Mouse (Mus musculus) MEL (cell line): ENCODE results near the gene Farp1. TPM values are rescaled to one million over a fixed set of nuclear protein-coding genes. Genes with fewer than 3 reads are reported as not detected.

ENCODE experiments used
- DNase-seq: peaks from one replicate; pipeline ENCODE4 v3.0.0; 2011; ENCODE audit warnings: low read depth, low spot score
- H3K27ac ChIP-seq: 2 replicates; pipeline ENCODE4 v1.5.1; 2012; ENCODE audit warnings: low read depth, mild to moderate bottlenecking, control low read depth, low read length, moderate library complexity; ENCODE audit not compliant: control insufficient read depth
- H3K27me3 ChIP-seq, 2 experiments: fragments of 150-350 bp in 1 of 2; sonication (generic) in 1 of 2; 2 replicates each; pipeline ENCODE4 v1.6.1; 2012; ENCODE audit warnings: low read length in 2 of 2, mild to moderate bottlenecking in 2 of 2, improper control_type of control experiment in 1 of 2, moderate library complexity in 1 of 2; ENCODE audit not compliant: insufficient read depth in 2 of 2, control insufficient read depth in 1 of 2
- H3K36me3 ChIP-seq, 2 experiments: 2 replicates each; pipeline ENCODE4 v1.6.1; 2012 to 2014; ENCODE audit warnings: low read length in 2 of 2, improper control_type of control experiment in 1 of 2, inconsistent platforms in 1 of 2, mild to moderate bottlenecking in 1 of 2; ENCODE audit not compliant: insufficient read depth in 2 of 2, control insufficient read depth in 1 of 2
- H3K4me1 ChIP-seq, 2 experiments: fragments of 150-350 bp in 1 of 2; sonication (generic) in 1 of 2; 2 replicates each; pipeline ENCODE4 v1.6.1; 2012; ENCODE audit warnings: low read length in 2 of 2, improper control_type of control experiment in 1 of 2, mild to moderate bottlenecking in 1 of 2; ENCODE audit not compliant: insufficient read depth in 2 of 2, control insufficient read depth in 1 of 2
- H3K4me3 ChIP-seq, 2 experiments: fragments of 150-350 bp in 1 of 2; sonication (generic) in 1 of 2; 2 replicates each; pipeline ENCODE4 v1.5.1; 2012; ENCODE audit warnings: low read depth in 2 of 2, low read length in 2 of 2, mild to moderate bottlenecking in 2 of 2, moderate library complexity in 2 of 2, control low read depth in 1 of 2, improper control_type of control experiment in 1 of 2; ENCODE audit not compliant: control insufficient read depth in 1 of 2, insufficient read depth in 1 of 2
- H3K79me2 ChIP-seq: 2 replicates; pipeline ENCODE4 v1.6.1; 2012; ENCODE audit warnings: mild to moderate bottlenecking, low read length, moderate library complexity; ENCODE audit not compliant: control insufficient read depth, poor library complexity, insufficient read depth
- H3K9ac ChIP-seq: 2 replicates; pipeline ENCODE4 v1.6.1; 2012; ENCODE audit warnings: low read depth, mild to moderate bottlenecking, control low read depth, low read length, moderate library complexity; ENCODE audit not compliant: control insufficient read depth, poor library complexity, severe bottlenecking
- H3K9me3 ChIP-seq: fragments of 150-350 bp; sonication (generic); replicated peaks from 2 replicates; pipeline ENCODE4 v1.6.1; 2012; ENCODE audit warnings: mild to moderate bottlenecking, low read length, improper control_type of control experiment, moderate library complexity; ENCODE audit not compliant: insufficient read depth
- CHD1 ChIP-seq: IDR thresholded peaks from 2 replicates; pipeline ENCODE4 v1.6.1; 2012; ENCODE audit warnings: low read depth, mild to moderate bottlenecking, inconsistent platforms, low read length, improper control_type of control experiment
- ELF1 ChIP-seq: IDR thresholded peaks from 2 replicates; pipeline ENCODE4 v1.6.1; 2014; ENCODE audit warnings: low read depth, mild to moderate bottlenecking, inconsistent platforms, low read length, improper control_type of control experiment, moderate library complexity
- ETS1 ChIP-seq: IDR thresholded peaks from 2 replicates; pipeline ENCODE4 v1.6.1; 2012; ENCODE audit warnings: low read depth, mild to moderate bottlenecking, inconsistent platforms, low read length, improper control_type of control experiment, moderate library complexity
- HCFC1 ChIP-seq: IDR thresholded peaks from 2 replicates; pipeline ENCODE4 v1.6.1; 2012; ENCODE audit warnings: low read depth, mild to moderate bottlenecking, inconsistent platforms, low read length, improper control_type of control experiment, moderate library complexity
- JUND ChIP-seq: IDR thresholded peaks from 2 replicates; pipeline ENCODE4 v1.6.1; 2011; ENCODE audit warnings: low read depth, mild to moderate bottlenecking, improper control_type of control experiment, low read length
- KAT2A ChIP-seq: conservative IDR thresholded peaks from 2 replicates; pipeline ENCODE4 v1.6.1; 2012; ENCODE audit warnings: low read depth, low read length, improper control_type of control experiment, inconsistent platforms
- MAFK ChIP-seq: IDR thresholded peaks from 2 replicates; pipeline ENCODE4 v1.6.1; 2011; ENCODE audit warnings: low read depth, mild to moderate bottlenecking, low read length, improper control_type of control experiment, borderline replicate concordance
- MAZ ChIP-seq: IDR thresholded peaks from 2 replicates; pipeline ENCODE4 v1.6.1; 2012; ENCODE audit warnings: low read depth, mild to moderate bottlenecking, inconsistent platforms, low read length, improper control_type of control experiment
- MEF2A ChIP-seq: IDR thresholded peaks from 2 replicates; pipeline ENCODE4 v1.6.1; 2014; ENCODE audit warnings: low read depth, mild to moderate bottlenecking, inconsistent platforms, low read length, improper control_type of control experiment; ENCODE audit not compliant: poor library complexity, insufficient replicate concordance, severe bottlenecking; ENCODE audit errors: extremely low read depth
- POLR2AphosphoS2 ChIP-seq: IDR thresholded peaks from 2 replicates; pipeline ENCODE4 v1.6.1; 2011; ENCODE audit warnings: low read length, improper control_type of control experiment
- RAD21 ChIP-seq: IDR thresholded peaks from 2 replicates; pipeline ENCODE4 v1.6.1; 2011; ENCODE audit warnings: mild to moderate bottlenecking, low read depth, low read length, improper control_type of control experiment
- SIN3A ChIP-seq: IDR thresholded peaks from 2 replicates; pipeline ENCODE4 v1.6.1; 2012; ENCODE audit warnings: low read length, improper control_type of control experiment, inconsistent platforms
- SMC3 ChIP-seq: IDR thresholded peaks from 2 replicates; pipeline ENCODE4 v1.6.1; 2011; ENCODE audit warnings: low read depth, low read length, improper control_type of control experiment
- TAL1 ChIP-seq: IDR thresholded peaks from 2 replicates; pipeline ENCODE4 v1.6.1; 2012; ENCODE audit warnings: mild to moderate bottlenecking, inconsistent platforms, low read length, moderate library complexity, mixed read lengths
- TBP ChIP-seq: IDR thresholded peaks from 2 replicates; pipeline ENCODE4 v1.8.0; 2011; ENCODE audit warnings: low read depth, low read length, improper control_type of control experiment
- ZC3H11A ChIP-seq: IDR thresholded peaks from 2 replicates; pipeline ENCODE4 v1.6.1; 2012; ENCODE audit warnings: low read depth, mild to moderate bottlenecking, inconsistent platforms, low read length, improper control_type of control experiment
- ZNF384 ChIP-seq: IDR thresholded peaks from 2 replicates; pipeline ENCODE4 v1.6.1; 2012; ENCODE audit warnings: low read depth, mild to moderate bottlenecking, inconsistent platforms, low read length, improper control_type of control experiment
- polyA plus RNA-seq, 2 experiments: library from polyadenylated mRNA; stranded (reverse) in 1 of 2; unstranded in 1 of 2; fragments of >175 nt in 1 of 2; fragments of >200 nt in 1 of 2; gene quantifications; 2 replicates each; pipeline versions ENCODE4 v1.2.1 to v1.2.4; 2012; ENCODE audit warnings: low replicate concordance in 2 of 2, low read depth in 1 of 2; ENCODE audit not compliant: insufficient read length in 2 of 2, insufficient read depth in 1 of 2, missing spikeins in 1 of 2
- total RNA-seq: library from RNA; depleted of rRNA; stranded (reverse); fragments of 300-350 nt; gene quantifications from 2 replicates; pipeline ENCODE4 v1.2.3, GENCODE M21; 2012

Gene Farp1
- total and polyA plus RNA-seq, 3 experiments, result 0.62 to 1.1 TPM; not detected in 1

DNA sequence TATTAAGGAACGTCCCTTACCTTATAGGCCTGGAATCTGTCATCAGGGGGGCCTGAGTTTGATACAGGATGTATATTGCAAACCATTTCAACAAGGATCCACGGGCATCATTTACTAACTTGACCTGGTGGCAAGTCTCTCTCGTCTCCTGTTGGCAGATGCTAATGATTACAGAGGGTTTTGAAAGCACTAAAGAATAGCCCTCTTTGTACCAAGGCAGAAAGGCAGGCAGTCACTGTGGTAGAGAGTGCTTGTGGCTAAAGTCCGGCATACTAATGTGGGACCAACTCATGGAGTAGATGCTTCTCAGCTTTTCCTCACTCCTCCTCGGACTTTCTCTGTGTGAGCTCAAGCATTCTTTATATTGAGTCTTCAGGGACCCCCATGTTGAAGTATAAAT, 115.0 kb downstream of the Farp1 start:
- H3K4me3 ChIP-seq, result no peak overlapping the region
- DNase-seq, result no peak
- H3K9ac ChIP-seq, result no peak overlapping the region
- H3K79me2 ChIP-seq, result no peaks in the 10 kb centered on the region
- no peaks in the 10 kb centered on the region for H3K4me1 ChIP-seq
- H3K36me3 ChIP-seq, result no peaks in the 10 kb centered on the region
- no peaks in the 10 kb centered on the region for H3K9me3 ChIP-seq
- H3K27ac ChIP-seq, result no peak overlapping the region
- H3K27me3 ChIP-seq, result peaks cover 0 to under 1% of the 10 kb centered on the region in 2 experiments; a peak in 1 of 4 replicates
- TF ChIP-seq HCFC1 (no peak), RAD21 (no peak)

- Histone ChIP-seq H3K36me3 (no peaks in the 10 kb centered on the region), H3K9ac (no peak overlapping the region), H3K27me3 (peaks cover 0 to 2% of the 10 kb centered on the region in 2 experiments; a peak in 2 of 4 replicates), H3K9me3 (no peaks in the 10 kb centered on the region), H3K4me1 (no peaks in the 10 kb centered on the region), H3K27ac (no peak overlapping the region), H3K79me2 (no peaks in the 10 kb centered on the region), H3K4me3 (no peak overlapping the region)
- TF ChIP-seq POLR2AphosphoS2, result no peak
- no peak for TF ChIP-seq JUND
- no peak for TF ChIP-seq ELF1
- TF ChIP-seq SIN3A, result no peak
- no peak for TF ChIP-seq MAFK
- no peak for TF ChIP-seq CHD1
- TF ChIP-seq TBP, result no peak
- TF ChIP-seq MAZ, result no peak
- no peak for TF ChIP-seq ETS1
- TF ChIP-seq TAL1, result no peak
- no peak for TF ChIP-seq SMC3
- TF ChIP-seq KAT2A, result no peak
- no peak for TF ChIP-seq ZNF384
- TF ChIP-seq ZC3H11A, result no peak
- DNase-seq, result no peak
These were observed 116.8 kb downstream of the Farp1 start for GRCm38 (mm10) chr14:121151837-121152236.

GRCm38 (mm10) chr14:121152771-121153170, 117.8 kb downstream of the Farp1 start:
- Histone ChIP-seq H3K36me3 (no peaks in the 10 kb centered on the region), H3K9me3 (no peaks in the 10 kb centered on the region), H3K79me2 (no peaks in the 10 kb centered on the region), H3K4me1 (no peaks in the 10 kb centered on the region), H3K4me3 (no peak overlapping the region), H3K27me3 (peaks cover 0 to 2% of the 10 kb centered on the region in 2 experiments; a peak in 2 of 4 replicates), H3K9ac (no peak overlapping the region), H3K27ac (no peak overlapping the region)
- TF ChIP-seq TBP (no peak), SIN3A (no peak), MEF2A (no peak)
- DNase-seq, result no peak
